Mouse (Mus musculus): ENCODE data around the gene Pitpnb. TPM values are rescaled to one million over a fixed set of nuclear protein-coding genes. Genes with fewer than 3 reads are reported as not detected.

Gene Pitpnb
- 38.1 and 41.9 TPM in 2 replicates for polyA plus RNA-seq (2012; ENCODE audit: insufficient read depth, insufficient read length, missing spikeins)

DNA sequence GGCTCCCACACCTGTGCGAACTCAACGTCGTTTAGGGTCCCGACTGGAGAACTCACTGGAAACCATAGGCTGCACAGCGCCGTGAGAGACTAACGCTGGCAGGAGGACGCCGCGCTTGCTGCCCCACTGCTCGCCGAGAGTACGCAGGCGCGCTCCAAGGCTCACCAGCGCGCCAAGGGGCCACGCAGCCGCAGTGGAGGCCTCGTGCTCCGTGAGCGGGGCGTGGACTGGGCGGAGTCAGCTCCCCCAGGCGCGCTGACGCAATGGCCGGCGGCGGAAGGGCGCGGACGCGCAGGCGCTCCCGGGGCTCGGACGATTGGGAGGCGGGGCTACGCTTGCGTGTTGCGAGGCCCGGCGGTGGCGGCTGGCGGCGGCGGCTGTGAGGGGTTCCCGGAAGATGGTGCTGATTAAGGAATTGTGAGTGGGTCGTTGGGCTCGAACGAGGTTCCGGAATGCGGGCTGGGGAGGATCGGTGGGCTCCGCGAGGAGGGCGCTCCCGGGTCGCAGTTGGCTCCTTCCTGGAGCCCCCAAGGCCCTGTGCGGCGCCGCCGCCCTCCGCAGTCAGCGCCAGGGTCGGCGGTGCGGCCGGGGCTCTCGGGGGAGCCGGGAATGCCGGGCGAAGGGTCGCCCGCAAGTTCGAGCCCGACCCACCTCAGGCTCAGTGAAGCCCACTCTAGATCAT is at the start of gene Pitpnb:
Gene Pitpnb, plus strand, starts transcription at position 347 of the 682 bp plus-strand sequence.
- Histone ChIP-seq H3K27ac (ENCODE audit: insufficient read depth, low read depth, low read length) (peak within 1 kb of the TSS; percentile 53), H3K4me1 (ENCODE audit: control insufficient read depth, insufficient read depth, low read length) (peaks cover 11% of the 10 kb centered on the region)
- TF ChIP-seq POLR2A (IDR thresholded peaks at IDR 0.05; ENCODE audit: borderline replicate concordance, low read depth, low read length) (peak; percentile 66; the same call in 1 of the 2 replicates), CTCF (IDR thresholded peaks at IDR 0.05; ENCODE audit: low read depth, low read length) (no peak)

DNA sequence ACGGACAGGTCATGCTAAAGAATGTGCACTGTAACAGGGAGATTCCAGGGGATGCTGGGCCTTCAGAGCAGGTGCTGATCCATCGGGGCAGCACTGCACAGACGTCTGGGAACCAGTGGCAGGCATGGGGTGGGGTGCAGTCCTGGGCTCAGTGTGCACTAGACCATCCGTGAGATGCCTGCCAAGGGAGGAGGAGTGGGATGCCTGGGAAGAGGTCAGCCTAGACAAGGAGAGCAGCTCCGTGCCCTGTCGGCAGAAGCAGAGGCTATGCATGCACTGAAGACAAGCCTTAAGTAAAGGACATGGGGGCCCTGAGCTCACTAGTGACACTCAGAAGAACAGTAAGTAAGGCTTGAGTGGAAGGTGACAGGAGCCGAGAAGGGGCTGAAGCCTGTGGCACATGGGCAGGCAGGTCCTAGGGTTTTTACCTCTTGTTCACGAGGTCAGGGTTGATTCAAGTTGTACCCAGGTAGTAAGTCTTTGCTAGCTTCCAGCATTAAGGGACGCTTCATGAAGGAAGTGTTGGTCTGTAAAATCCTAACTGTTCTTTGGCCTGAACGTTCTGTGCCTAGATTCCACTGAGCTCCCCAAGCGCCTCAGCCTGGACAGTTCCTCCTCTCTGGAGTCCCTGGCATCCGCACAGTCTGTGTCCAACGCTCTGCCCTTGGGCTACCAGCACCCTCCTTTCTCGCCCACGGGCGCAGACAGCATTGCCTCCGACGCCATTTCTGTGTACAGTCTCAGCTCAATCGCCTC is 46.0 kb upstream of the Pitpnb start:
- TF ChIP-seq CTCF (IDR thresholded peaks at IDR 0.05; ENCODE audit: low read depth, low read length) (no peak), POLR2A (IDR thresholded peaks at IDR 0.05; ENCODE audit: borderline replicate concordance, low read depth, low read length) (no peak)
- no peak overlapping the region for H3K27ac ChIP-seq (ENCODE audit: insufficient read depth, low read depth, low read length)
- H3K4me3 ChIP-seq (ENCODE audit: insufficient read depth, low read length) = no peak overlapping the region
- H3K4me1 ChIP-seq (ENCODE audit: control insufficient read depth, insufficient read depth, low read length) = no peaks in the 10 kb centered on the region

More for the DNA sequence above, at the start of gene Pitpnb:
- peak within 1 kb of the TSS; percentile 99 for H3K4me3 ChIP-seq (ENCODE audit: insufficient read depth, low read length)

DNA sequence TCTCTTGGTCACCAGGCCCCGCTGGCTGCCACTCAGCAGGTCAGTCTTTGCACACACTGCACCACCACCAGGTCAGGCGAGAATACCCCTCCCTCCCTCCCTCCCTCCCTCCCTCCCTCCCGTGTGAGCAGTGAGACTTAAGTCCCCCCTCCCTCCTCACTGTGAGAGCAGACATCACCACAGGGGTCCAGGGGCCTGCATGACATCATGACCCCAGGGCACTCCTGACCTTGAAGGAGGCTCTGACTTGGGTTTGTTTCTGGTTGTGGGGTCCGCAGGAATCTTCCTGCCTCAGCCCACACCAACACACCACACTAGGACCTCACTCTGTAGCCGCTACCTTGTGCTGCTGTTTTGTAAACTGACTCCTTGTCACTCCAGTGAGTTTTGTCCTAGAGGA is 43.0 kb upstream of the Pitpnb start:
- TF ChIP-seq CTCF (IDR thresholded peaks at IDR 0.05; ENCODE audit: low read depth, low read length) (no peak), POLR2A (IDR thresholded peaks at IDR 0.05; ENCODE audit: borderline replicate concordance, low read depth, low read length) (no peak)
- H3K27ac ChIP-seq (ENCODE audit: insufficient read depth, low read depth, low read length) = no peak overlapping the region
- no peaks in the 10 kb centered on the region for H3K4me1 ChIP-seq (ENCODE audit: control insufficient read depth, insufficient read depth, low read length)
- no peak overlapping the region for H3K4me3 ChIP-seq (ENCODE audit: insufficient read depth, low read length)

DNA sequence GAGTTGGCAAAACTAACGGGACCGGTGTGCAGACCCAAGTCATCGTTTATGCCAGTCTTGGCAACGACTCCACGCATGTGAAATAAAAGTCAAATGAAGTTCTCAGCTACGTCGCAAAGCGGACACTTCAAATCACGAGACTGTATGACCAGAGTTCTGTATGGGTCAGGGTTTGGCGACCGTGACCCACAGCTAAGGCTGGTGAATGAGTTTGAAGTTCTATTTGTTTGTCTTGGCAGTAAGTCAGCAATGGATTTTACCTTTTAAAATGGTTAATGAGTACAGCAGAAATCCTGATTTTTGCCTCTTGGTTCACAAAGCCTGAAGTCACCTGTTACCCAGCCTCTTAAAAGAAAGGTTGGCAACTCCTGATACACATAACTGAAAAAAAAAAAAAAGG is 42.1 kb upstream of the Pitpnb start:
- H3K4me1 ChIP-seq (ENCODE audit: control insufficient read depth, insufficient read depth, low read length) = no peaks in the 10 kb centered on the region
- H3K4me3 ChIP-seq (ENCODE audit: insufficient read depth, low read length) = no peak overlapping the region

DNA sequence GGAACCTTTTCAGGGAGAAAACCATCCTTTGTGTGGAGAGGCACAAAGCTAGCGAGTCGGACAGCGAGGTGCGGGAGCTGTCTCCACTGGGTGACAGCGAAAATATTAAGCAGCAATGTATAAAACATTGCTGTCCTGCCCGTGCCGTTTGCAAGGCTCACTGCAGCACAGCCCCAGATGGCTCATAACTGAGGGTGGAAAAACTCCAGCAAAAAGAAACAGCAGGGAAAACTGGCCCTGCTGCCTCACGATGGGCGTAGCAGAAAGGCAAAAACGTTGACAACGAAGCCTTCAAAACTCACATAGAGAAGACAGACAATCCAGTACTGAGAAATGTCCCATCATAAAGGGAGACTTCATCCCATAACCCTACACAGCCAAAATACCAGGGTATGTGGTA is 40.5 kb upstream of the Pitpnb start:
- no peak overlapping the region for H3K27ac ChIP-seq (ENCODE audit: insufficient read depth, low read depth, low read length)
- H3K4me3 ChIP-seq (ENCODE audit: insufficient read depth, low read length) = no peak overlapping the region
- TF ChIP-seq POLR2A (IDR thresholded peaks at IDR 0.05; ENCODE audit: borderline replicate concordance, low read depth, low read length) = no peak
- no peak for TF ChIP-seq CTCF (IDR thresholded peaks at IDR 0.05; ENCODE audit: low read depth, low read length)
- H3K4me1 ChIP-seq (ENCODE audit: control insufficient read depth, insufficient read depth, low read length) = no peaks in the 10 kb centered on the region

More for the DNA sequence above, 42.1 kb upstream of the Pitpnb start:
- H3K27ac ChIP-seq (ENCODE audit: insufficient read depth, low read depth, low read length) = no peak overlapping the region
- no peak for TF ChIP-seq CTCF (IDR thresholded peaks at IDR 0.05; ENCODE audit: low read depth, low read length)
- no peak for TF ChIP-seq POLR2A (IDR thresholded peaks at IDR 0.05; ENCODE audit: borderline replicate concordance, low read depth, low read length)

DNA sequence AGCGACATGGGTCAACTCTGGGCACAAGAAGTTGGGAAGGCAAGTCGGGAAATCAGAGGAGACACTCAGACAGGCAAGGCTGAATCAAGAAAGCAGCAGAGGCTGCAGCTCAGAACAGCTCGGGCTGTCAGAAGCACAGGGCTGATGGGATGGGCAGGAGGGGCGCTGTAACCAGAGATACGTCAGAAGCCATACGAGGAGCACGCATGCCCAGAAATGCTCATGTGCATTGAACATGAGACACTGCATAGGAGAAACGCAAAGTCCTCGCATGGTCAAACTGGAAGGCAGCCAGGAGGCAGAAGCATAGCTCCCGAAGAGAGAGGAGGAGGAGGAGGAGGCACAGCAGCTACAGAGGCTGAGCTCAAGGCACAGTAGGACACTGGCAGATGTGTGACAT is 38.9 kb upstream of the Pitpnb start:
- no peak overlapping the region for H3K27ac ChIP-seq (ENCODE audit: insufficient read depth, low read depth, low read length)
- TF ChIP-seq CTCF (IDR thresholded peaks at IDR 0.05; ENCODE audit: low read depth, low read length) (no peak), POLR2A (IDR thresholded peaks at IDR 0.05; ENCODE audit: borderline replicate concordance, low read depth, low read length) (no peak)
- H3K4me1 ChIP-seq (ENCODE audit: control insufficient read depth, insufficient read depth, low read length) = no peaks in the 10 kb centered on the region
- no peak overlapping the region for H3K4me3 ChIP-seq (ENCODE audit: insufficient read depth, low read length)

DNA sequence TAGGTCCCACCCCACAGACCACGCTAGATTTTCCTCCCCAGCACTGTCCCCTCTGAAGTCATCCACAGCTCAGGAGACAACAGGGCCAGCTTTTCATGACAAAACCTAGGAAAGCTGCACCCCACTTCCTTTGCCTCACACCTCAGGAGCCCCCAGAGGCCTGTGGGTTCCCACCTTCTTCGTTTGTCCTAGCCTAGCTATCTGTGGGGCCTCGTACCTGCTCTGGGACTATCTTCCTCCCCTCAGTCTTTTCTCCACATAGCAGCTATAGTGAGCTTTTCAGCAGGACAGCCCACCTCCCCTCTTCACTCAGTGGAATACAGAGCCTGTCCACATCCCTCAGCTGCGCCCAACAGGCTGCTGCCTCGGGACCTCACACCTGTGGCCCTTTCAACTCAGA is 32.8 kb upstream of the Pitpnb start:
- no peak overlapping the region for H3K4me3 ChIP-seq (ENCODE audit: insufficient read depth, low read length)
- H3K4me1 ChIP-seq (ENCODE audit: control insufficient read depth, insufficient read depth, low read length) = no peaks in the 10 kb centered on the region
- no peak overlapping the region for H3K27ac ChIP-seq (ENCODE audit: insufficient read depth, low read depth, low read length)
- TF ChIP-seq CTCF (IDR thresholded peaks at IDR 0.05; ENCODE audit: low read depth, low read length) (no peak), POLR2A (IDR thresholded peaks at IDR 0.05; ENCODE audit: borderline replicate concordance, low read depth, low read length) (no peak)

DNA sequence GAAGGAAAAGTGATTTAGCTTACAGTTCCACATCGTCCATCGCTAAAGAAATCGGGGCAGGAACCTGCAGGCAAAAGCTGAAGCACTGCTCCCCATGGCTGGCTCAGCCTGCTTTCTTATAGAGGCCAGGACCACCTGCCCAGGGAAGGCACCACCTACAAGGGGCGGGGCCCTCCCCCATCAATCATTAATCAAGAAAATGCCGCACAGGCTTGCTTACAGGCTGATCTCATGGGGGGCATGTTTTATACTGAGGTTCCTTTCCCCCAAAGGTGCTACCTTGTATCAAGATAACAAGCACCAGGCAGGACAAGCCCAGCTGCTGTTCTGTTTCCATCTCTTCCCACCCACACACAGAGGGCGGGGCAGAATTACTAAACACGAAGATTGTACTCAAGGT is 31.9 kb upstream of the Pitpnb start:
- Histone ChIP-seq H3K27ac (ENCODE audit: insufficient read depth, low read depth, low read length) (no peak overlapping the region), H3K4me1 (ENCODE audit: control insufficient read depth, insufficient read depth, low read length) (no peaks in the 10 kb centered on the region), H3K4me3 (ENCODE audit: insufficient read depth, low read length) (no peak overlapping the region)
- TF ChIP-seq CTCF (IDR thresholded peaks at IDR 0.05; ENCODE audit: low read depth, low read length) (no peak), POLR2A (IDR thresholded peaks at IDR 0.05; ENCODE audit: borderline replicate concordance, low read depth, low read length) (no peak)

DNA sequence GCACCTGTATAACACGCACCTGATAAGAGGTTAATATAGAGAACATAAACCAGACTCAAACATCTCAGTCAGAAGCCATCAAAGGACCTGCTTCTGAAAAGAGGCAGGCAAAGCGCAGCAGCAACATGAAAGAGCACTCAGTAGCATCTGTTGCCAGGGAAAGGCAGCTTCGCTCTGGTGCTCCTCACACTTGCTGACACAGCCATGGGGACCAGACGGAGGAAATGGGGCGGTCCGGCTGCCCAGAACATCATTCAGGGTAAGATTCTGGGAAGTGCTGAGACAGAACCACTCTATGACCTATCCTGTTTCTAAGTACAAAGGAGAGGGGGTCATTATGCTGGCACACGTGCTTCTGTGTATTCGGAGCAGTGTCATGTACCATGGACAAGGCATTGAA is 29.8 kb upstream of the Pitpnb start:
- Histone ChIP-seq H3K27ac (ENCODE audit: insufficient read depth, low read depth, low read length) (no peak overlapping the region), H3K4me3 (ENCODE audit: insufficient read depth, low read length) (no peak overlapping the region), H3K4me1 (ENCODE audit: control insufficient read depth, insufficient read depth, low read length) (no peaks in the 10 kb centered on the region)
- TF ChIP-seq CTCF (IDR thresholded peaks at IDR 0.05; ENCODE audit: low read depth, low read length) (no peak), POLR2A (IDR thresholded peaks at IDR 0.05; ENCODE audit: borderline replicate concordance, low read depth, low read length) (no peak)

DNA sequence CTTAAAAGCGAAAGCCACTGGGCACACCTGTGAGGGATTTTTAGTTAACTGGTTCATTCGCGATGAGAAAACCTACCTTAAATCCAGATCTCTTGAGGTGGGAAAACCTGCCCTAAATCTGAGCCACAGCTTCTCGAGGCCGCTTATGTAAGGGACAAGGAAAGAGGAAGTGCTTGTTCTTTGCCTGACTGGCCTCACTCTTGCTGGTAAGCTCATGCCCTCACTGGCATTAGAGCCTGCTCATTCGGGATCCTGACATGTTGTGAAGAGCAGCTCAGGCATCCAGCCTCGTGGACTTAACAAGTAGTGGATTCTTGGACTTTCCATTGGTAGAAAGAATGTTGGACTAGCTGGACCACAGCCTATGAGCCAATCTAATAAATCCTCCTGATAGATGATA is 28.8 kb upstream of the Pitpnb start:
- Histone ChIP-seq H3K27ac (ENCODE audit: insufficient read depth, low read depth, low read length) (no peak overlapping the region), H3K4me1 (ENCODE audit: control insufficient read depth, insufficient read depth, low read length) (no peaks in the 10 kb centered on the region), H3K4me3 (ENCODE audit: insufficient read depth, low read length) (no peak overlapping the region)
- TF ChIP-seq POLR2A (IDR thresholded peaks at IDR 0.05; ENCODE audit: borderline replicate concordance, low read depth, low read length) (no peak), CTCF (IDR thresholded peaks at IDR 0.05; ENCODE audit: low read depth, low read length) (no peak)
